Mouse (Mus musculus) liver, embryonic 14.5 days (tissue): Measurements from ENCODE around the gene Eml3. TPM values are rescaled to one million over a fixed set of nuclear protein-coding genes. Genes with fewer than 3 reads are reported as not detected.

Source experiments
- ATAC-seq: fragments of 200-750 bp; cut with Nextera tagmentation; 2 replicates; pipeline ENCODE4 v1.8.0; 2017; ENCODE audit warnings: moderate number of reproducible peaks, mild to moderate bottlenecking, moderate library complexity; ENCODE audit not compliant: insufficient read depth
- DNase-seq, 3 experiments: peaks; one replicate each; pipeline ENCODE4 v3.0.0-alpha.2; 2012 to 2013; ENCODE audit warnings: low read depth in 3 of 3, low spot score in 3 of 3
- H3K27ac ChIP-seq: fragments of 300-500 bp; sonication (generic); 2 replicates; pipeline ENCODE4 v1.5.1; 2014; ENCODE audit warnings: moderate library complexity, mild to moderate bottlenecking, control low read depth, inconsistent platforms
- H3K27me3 ChIP-seq: fragments of 300-500 bp; sonication (generic); 2 replicates; pipeline ENCODE4 v1.6.1; 2014; ENCODE audit warnings: mild to moderate bottlenecking, low read length, moderate library complexity; ENCODE audit not compliant: control insufficient read depth, insufficient read depth
- H3K36me3 ChIP-seq: fragments of 300-500 bp; sonication (generic); replicated peaks from 2 replicates; pipeline ENCODE4 v1.6.1; 2014; ENCODE audit warnings: low read depth; ENCODE audit not compliant: control insufficient read depth, insufficient read depth
- H3K4me1 ChIP-seq, 2 experiments: fragments of 200-500 bp in 1 of 2; fragments of 300-500 bp in 1 of 2; sonication (generic) in 1 of 2; replicated peaks; 2 replicates each; pipeline ENCODE4 v1.6.1; 2012 to 2014; ENCODE audit warnings: antibody characterized with exemption in 1 of 2, inconsistent platforms in 1 of 2, low read length in 1 of 2; ENCODE audit not compliant: control insufficient read depth in 2 of 2, insufficient read depth in 2 of 2
- H3K4me2 ChIP-seq: fragments of 300-500 bp; sonication (generic); 2 replicates; pipeline ENCODE4 v1.6.1; 2014; ENCODE audit warnings: low read depth, mild to moderate bottlenecking, control low read depth, moderate library complexity
- H3K4me3 ChIP-seq, 2 experiments: fragments of 200-500 bp in 1 of 2; fragments of 300-500 bp in 1 of 2; sonication (generic) in 1 of 2; 2 replicates each; pipeline ENCODE4 v1.5.1; 2012 to 2014; ENCODE audit warnings: low read depth in 2 of 2, low read length in 2 of 2, mild to moderate bottlenecking in 2 of 2, control low read depth in 1 of 2, inconsistent platforms in 1 of 2, moderate library complexity in 1 of 2; ENCODE audit not compliant: insufficient read depth in 1 of 2
- H3K9ac ChIP-seq: fragments of 300-500 bp; sonication (generic); replicated peaks from 2 replicates; pipeline ENCODE4 v1.6.1; 2014; ENCODE audit warnings: mild to moderate bottlenecking, control low read depth, moderate library complexity
- H3K9me3 ChIP-seq: fragments of 300-500 bp; sonication (generic); 2 replicates; pipeline ENCODE4 v1.6.1; 2016; ENCODE audit warnings: low read length, mixed read lengths; ENCODE audit not compliant: control insufficient read depth
- CTCF ChIP-seq: IDR thresholded peaks from 2 replicates; pipeline ENCODE4 v1.5.1; 2016; ENCODE audit warnings: antibody characterized with exemption, low read depth, control low read depth
- EP300 ChIP-seq: IDR thresholded peaks from 2 replicates; pipeline ENCODE4 v1.6.1; 2016; ENCODE audit warnings: antibody characterized with exemption, low read depth
- WGBS: fragments of 180-500 bp; shearing (Covaris S2); extraction: QIAGEN DNeasy Blood & Tissue Kit; methylation state at CpG from one replicate; pipeline ENCODE4 v1.1.7; 2014; ENCODE audit not compliant: insufficient replicate concordance; 5-methylcytosine and 5-hydroxymethylcytosine counted together
- polyA plus RNA-seq, 2 experiments: library from polyadenylated mRNA; depleted of rRNA in 1 of 2; stranded (reverse) in 1 of 2; unstranded in 1 of 2; fragments of >200 nt; fragmentation: Nextera tagmentation in 1 of 2; extraction: Ambion mirVana in 1 of 2; gene quantifications; 2 replicates each; pipeline versions ENCODE4 v1.2.1 to v1.2.3; 2012 to 2014

Gene Eml3
- polyA plus RNA-seq, 2 experiments: 5.6 to 11.0 TPM

DNA sequence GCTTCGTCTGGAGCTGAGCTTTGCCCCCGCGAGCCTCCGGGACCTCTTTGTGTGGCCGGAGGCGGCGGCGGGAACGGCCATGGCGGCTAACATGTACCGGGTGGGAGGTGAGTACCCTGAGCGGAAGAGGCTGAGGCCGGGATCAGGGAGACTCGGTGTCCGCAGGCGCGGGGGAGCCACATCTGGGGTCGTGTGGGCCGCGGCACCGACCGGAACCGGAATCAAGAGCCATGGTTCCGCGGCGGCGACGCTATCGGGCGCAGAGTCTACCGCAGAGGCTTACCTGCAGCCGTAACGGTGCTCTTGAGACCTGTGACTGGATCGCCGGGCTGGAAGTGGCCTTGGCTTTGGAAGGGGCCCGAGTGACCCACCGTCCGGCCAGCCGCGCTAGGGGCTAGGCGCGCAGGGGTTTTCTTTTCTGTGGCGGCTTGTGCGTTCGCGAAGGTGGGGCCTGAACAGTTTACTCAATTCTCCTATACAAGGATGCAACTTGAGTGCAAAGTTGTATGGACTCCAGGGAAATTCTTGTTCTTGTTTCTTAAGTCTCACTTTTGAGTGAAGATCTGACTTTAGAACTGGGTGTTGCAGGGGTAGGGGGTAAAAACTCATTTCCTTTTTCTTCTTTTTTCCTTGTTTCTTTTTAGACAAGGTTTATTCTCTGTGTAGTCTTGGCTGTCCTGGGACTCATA, 13.1 kb downstream of the Eml3 start:
- H3K27ac ChIP-seq: peak overlapping the region; percentile 93
- TF ChIP-seq EP300: no peak
- TF ChIP-seq CTCF: no peak
- peaks cover 32% of the 10 kb centered on the region for H3K36me3 ChIP-seq
- H3K9me3 ChIP-seq: no peaks in the 10 kb centered on the region
- peak overlapping the region; percentile 78 for H3K4me2 ChIP-seq
- peak overlapping the region; percentile 88 for H3K9ac ChIP-seq
- ATAC-seq: peak; percentile 45
- under 1% methylated on average over 46 of the region's 46 CpGs for WGBS
- H3K4me3 ChIP-seq: peak overlapping the region; percentile 72 to 88
- DNase-seq: no peak
- peaks cover 33 to 36% of the 10 kb centered on the region in 2 experiments for H3K4me1 ChIP-seq
- H3K27me3 ChIP-seq: no peaks in the 10 kb centered on the region

GRCm38 (mm10) chr19:8943047-8943446, 13.7 kb downstream of the Eml3 start:
- TF ChIP-seq CTCF (no peak), EP300 (no peak)
- peak overlapping the region; percentile 93 for H3K27ac ChIP-seq
- H3K4me1 ChIP-seq: peaks cover 33 to 37% of the 10 kb centered on the region in 2 experiments
- DNase-seq (no peak), ATAC-seq (no peak)
- peak overlapping the region; percentile 78 for H3K4me2 ChIP-seq
- no peaks in the 10 kb centered on the region for H3K9me3 ChIP-seq
- peaks cover 35% of the 10 kb centered on the region for H3K36me3 ChIP-seq
- H3K9ac ChIP-seq: peak overlapping the region; percentile 88
- H3K4me3 ChIP-seq: peak overlapping the region; percentile 72 to 88
- 27% methylated on average over 2 of the region's 2 CpGs for WGBS
- no peaks in the 10 kb centered on the region for H3K27me3 ChIP-seq

- peak overlapping the region; percentile 78 for H3K4me2 ChIP-seq
- peak overlapping the region; percentile 93 for H3K27ac ChIP-seq
- peak overlapping the region; percentile 88 for H3K9ac ChIP-seq
- TF ChIP-seq CTCF (no peak), EP300 (no peak; the same call in 1 of the 2 replicates)
- H3K4me1 ChIP-seq: peaks cover 33 to 37% of the 10 kb centered on the region in 2 experiments
- H3K36me3 ChIP-seq: peaks cover 42% of the 10 kb centered on the region
- peak overlapping the region; percentile 72 to 88 for H3K4me3 ChIP-seq
- WGBS: 10% methylated on average over 5 of the region's 5 CpGs
- DNase-seq (peak in 2 of 3 experiments; percentile 55 to 57), ATAC-seq (peak; percentile 48)
- no peaks in the 10 kb centered on the region for H3K27me3 ChIP-seq
- H3K9me3 ChIP-seq: no peaks in the 10 kb centered on the region
Measured at GRCm38 (mm10) chr19:8944062-8944461, 14.7 kb downstream of the Eml3 start.

DNA sequence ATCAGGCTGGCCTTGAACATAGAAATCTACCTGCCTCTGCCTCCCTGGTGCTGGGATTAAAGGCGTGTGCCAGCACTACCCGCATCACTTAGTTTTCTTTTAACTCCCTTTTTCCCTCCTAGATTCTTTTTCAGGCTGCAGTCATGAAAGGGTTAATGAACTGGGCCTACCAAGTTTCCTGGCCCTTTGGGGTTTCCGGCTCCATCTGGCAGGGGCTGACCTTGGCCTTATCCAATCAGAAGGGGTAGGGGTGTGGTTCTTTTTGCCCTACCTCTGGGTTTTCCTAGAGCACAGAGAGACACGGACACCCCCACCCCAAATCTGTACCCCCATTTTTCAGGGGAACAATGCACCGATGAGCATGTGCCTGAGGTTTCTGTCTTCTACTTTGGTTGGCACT, 15.4 kb downstream of the Eml3 start:
- H3K27ac ChIP-seq: no peak overlapping the region; the same call in 1 of the 2 replicates
- H3K4me1 ChIP-seq: peaks cover 33 to 37% of the 10 kb centered on the region in 2 experiments
- H3K4me3 ChIP-seq: peak overlapping the region in 1 of 2 experiments; percentile 88; a peak in 3 of 4 replicates
- peaks cover 49% of the 10 kb centered on the region for H3K36me3 ChIP-seq
- TF ChIP-seq EP300 (no peak), CTCF (no peak)
- H3K9me3 ChIP-seq: no peaks in the 10 kb centered on the region
- DNase-seq: peak; percentile 59 to 71 (median 59)
- no peak for ATAC-seq
- no peaks in the 10 kb centered on the region for H3K27me3 ChIP-seq
- H3K9ac ChIP-seq: no peak overlapping the region
- peak overlapping the region; percentile 78 for H3K4me2 ChIP-seq
- 18% methylated on average over 5 of the region's 5 CpGs for WGBS

GRCm38 (mm10) chr19:8945251-8945650, 15.9 kb downstream of the Eml3 start:
- peaks cover 33 to 37% of the 10 kb centered on the region in 2 experiments for H3K4me1 ChIP-seq
- peaks cover 54% of the 10 kb centered on the region for H3K36me3 ChIP-seq
- no peaks in the 10 kb centered on the region for H3K27me3 ChIP-seq
- no peak overlapping the region for H3K27ac ChIP-seq
- no peak for TF ChIP-seq CTCF
- TF ChIP-seq EP300: no peak
- no peak for ATAC-seq
- peak overlapping the region; percentile 78 for H3K4me2 ChIP-seq
- 0 out of 4 replicates have a peak overlapping the region, but pooled peaks of 1 of the 2 experiments have one; percentile 8 for H3K4me3 ChIP-seq
- 71% methylated on average over 6 of the region's 6 CpGs for WGBS
- H3K9me3 ChIP-seq: no peaks in the 10 kb centered on the region
- H3K9ac ChIP-seq: no peak overlapping the region; the same call in 1 of the 2 replicates
- no peak for DNase-seq
